In genomic region chr4:117279253-117279642, GRCm38 (mm10) we compare ENCODE assay signal across 1 mouse cellular context.
TF ChIP-seq lines count a peak whose summit lies in the region.

No protein-coding gene starts in this region.

TF ChIP-seq in CH12.LX, 34 proteins besides CTCF, POLR2A, EP300 and RAD21 (continued from another document):
- TF ChIP-seq MAZ (IDR thresholded peaks at IDR 0.05; ENCODE audit: low read depth, low read length): no peak
- no peak for TF ChIP-seq MXI1 (IDR thresholded peaks at IDR 0.05; ENCODE audit: low read depth, low read length)
- no peak for TF ChIP-seq JUND (conservative IDR thresholded peaks at IDR 0.05; ENCODE audit: low read depth, low read length)
- TF ChIP-seq ELF1 (IDR thresholded peaks at IDR 0.05; ENCODE audit: low read depth, low read length): no peak
- no peak for TF ChIP-seq USF1 (IDR thresholded peaks at IDR 0.05; ENCODE audit: low read depth, low read length)
- no peak for TF ChIP-seq USF2 (conservative IDR thresholded peaks at IDR 0.05; ENCODE audit: low read depth, low read length)
- TF ChIP-seq MEF2A (IDR thresholded peaks at IDR 0.05; ENCODE audit: borderline replicate concordance, low read depth, low read length): no peak
